Mouse (Mus musculus) R1 (cell line): ENCODE results near the gene Adam19.

Experiments used
- DNase-seq: peaks from one replicate; pipeline ENCODE4 v3.0.0-alpha.2; 2018; ENCODE audit warnings: low read depth, low spot score

The Adam19 gene

GRCm38 (mm10) chr11:46054911-46055895 lies 589 bp upstream of the Adam19 start:
- peak; percentile 59 for DNase-seq

GRCm38 (mm10) chr11:46056770-46057411 lies 1.1 kb downstream of the Adam19 start:
- DNase-seq = peak; percentile 47

DNA sequence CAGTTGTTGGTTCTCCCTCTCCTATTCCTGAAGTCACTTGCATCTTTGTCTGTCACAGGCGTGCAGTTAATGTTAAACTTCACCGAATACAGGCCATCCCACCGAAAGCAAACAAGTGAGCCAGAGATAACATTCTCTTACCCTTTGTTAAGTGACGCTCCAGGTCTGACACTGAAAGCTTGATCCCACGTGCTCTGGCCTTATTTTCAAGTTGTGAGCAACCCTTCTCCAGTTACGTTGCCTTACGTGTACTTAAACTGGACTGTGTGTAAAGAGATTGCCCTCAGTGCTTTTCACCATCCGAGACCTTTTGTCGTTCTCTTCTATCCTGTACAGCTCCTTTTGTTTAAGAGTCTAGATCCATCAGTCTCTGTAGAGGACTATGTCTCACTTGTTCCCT lies 2.2 kb downstream of the Adam19 start:
- no peak for DNase-seq

GRCm38 (mm10) chr11:46058916-46059315 lies 3.1 kb downstream of the Adam19 start:
- no peak for DNase-seq

DNA sequence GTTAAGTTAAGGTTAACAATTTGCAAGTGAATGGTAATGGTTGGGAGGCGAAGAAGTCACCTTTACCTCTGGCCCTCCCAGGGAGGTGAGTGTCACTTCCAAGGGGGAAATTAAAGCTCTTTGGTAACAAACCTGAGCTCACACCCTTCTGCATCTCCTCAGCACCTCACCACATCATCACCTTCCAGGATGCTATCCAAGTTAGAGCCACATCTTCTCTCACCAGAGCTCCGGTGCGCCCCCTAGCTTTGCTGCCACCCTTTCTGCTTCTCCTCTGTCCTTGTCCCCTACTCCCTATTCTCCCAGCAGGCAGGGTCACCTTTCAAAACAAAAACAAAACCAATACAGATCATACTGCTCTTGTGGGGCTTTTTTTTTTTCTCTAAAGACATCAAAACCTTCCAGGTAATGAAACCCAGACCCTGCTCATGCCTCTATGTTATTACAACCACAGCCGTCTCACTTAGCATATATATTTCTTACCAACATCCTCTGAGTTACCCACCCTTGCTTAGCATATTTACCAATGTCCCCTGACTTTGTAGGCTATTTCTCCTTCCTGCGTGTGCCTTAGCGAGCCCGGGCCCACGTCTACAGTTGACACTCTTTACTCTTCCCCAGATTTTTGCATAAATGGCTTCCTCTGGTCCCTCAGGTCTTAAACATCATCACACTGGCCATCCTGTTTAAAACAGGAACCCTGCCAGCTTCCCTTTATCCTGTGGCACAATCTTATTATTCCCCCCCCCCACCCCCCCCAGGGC lies 4.3 kb downstream of the Adam19 start:
- peak; percentile 55 for DNase-seq

- DNase-seq = no peak
Observed at GRCm38 (mm10) chr11:46060651-46061020, 4.8 kb downstream of the Adam19 start.

- DNase-seq = no peak
Observed at GRCm38 (mm10) chr11:46061776-46062445, 6.1 kb downstream of the Adam19 start.

GRCm38 (mm10) chr11:46062569-46062968 lies 6.8 kb downstream of the Adam19 start:
- no peak for DNase-seq

DNA sequence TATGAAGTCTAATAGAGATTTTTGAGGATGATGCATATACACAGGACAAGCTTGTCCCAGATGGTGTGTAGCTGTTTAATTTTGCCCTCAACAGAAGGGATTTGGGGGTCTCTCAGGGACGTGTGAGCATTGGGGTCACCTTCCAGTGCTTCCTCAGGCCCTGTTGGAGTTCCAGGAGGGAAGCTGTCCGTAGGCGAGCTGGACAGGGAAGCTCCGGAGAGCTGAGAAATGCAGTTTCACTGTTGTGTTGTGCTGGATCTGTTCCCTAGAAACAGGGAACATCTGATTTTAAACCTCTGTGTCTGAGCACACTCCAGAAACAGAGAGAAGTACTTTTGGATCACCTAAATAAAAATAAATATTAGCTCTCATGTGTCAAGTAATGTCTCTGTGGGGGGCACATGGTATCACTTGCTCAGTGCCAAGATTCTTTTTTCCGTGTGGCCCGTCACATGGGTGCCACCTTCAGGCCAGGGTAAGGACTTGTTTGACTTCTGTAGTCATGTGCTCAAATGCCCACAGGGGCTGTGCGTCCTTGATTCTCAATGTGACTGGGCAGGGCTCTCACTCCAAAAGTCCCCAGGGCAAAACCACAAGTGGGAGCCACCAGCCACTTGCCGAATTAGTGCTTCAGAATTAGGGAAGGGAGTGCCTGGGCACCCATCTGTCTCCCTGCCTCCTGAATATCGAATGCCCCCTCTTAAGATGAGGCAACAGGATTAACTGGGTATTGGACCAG lies 7.4 kb downstream of the Adam19 start:
- DNase-seq = peak; percentile 34

GRCm38 (mm10) chr11:46064767-46065166 lies 9.0 kb downstream of the Adam19 start:
- DNase-seq = no peak

GRCm38 (mm10) chr11:46065201-46066011 lies 9.6 kb downstream of the Adam19 start:
- peak; percentile 50 for DNase-seq

GRCm38 (mm10) chr11:46067371-46068060 lies 11.7 kb downstream of the Adam19 start:
- peak; percentile 81 for DNase-seq

- DNase-seq = peak; percentile 97
Observed at GRCm38 (mm10) chr11:46068756-46069407, 13.1 kb downstream of the Adam19 start.

DNA sequence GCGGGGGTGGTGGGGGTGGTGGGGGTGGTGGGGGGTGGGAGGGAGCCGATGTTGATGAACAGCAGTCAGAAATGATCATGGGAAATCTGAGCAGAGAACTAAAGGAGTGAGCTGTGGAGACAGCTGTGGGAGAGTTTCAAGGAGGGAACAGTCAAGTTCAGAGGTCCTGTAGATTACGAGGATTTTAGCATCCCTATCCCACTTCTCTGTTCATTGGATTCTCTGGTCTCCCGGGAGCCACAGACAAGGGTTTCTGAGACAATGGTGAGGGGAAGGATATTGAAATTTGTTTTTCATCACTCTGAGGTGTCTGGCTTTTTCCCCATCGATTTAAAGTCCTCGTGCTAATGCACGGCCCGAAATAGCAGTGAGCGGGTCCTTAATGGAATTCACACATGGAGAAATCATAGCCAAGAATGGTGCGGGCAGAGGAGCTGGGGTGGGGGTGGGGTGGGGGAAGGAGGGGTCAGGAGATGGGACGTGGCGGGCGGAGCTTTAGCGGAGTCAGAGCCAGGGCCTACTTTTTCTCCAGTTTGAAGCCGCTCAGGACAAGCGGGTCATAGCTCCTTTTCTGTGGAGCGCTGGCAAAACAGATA lies 13.7 kb downstream of the Adam19 start:
- DNase-seq = peak; percentile 73

DNA sequence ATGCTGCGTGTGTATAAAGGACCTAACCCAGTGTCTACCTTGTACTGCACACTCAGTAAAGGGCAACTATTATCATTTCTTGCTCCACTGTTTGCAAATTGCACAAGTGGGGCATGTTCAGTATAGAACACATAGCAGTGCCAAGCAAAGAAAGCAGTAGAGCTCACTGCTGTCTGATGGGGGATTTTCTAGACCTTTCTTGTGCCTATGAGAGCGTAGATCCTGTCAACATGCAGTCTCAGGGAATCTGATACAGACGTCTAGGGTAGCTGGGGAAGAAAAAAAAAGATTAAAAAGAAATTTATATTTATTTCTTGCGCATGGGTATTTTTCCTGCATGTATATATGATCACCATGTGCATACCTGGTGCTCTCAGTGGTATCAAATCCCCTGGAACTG lies 14.4 kb downstream of the Adam19 start:
- DNase-seq = no peak

- DNase-seq = peak; percentile 46
Observed at GRCm38 (mm10) chr11:46070789-46071188, 15.0 kb downstream of the Adam19 start.

DNA sequence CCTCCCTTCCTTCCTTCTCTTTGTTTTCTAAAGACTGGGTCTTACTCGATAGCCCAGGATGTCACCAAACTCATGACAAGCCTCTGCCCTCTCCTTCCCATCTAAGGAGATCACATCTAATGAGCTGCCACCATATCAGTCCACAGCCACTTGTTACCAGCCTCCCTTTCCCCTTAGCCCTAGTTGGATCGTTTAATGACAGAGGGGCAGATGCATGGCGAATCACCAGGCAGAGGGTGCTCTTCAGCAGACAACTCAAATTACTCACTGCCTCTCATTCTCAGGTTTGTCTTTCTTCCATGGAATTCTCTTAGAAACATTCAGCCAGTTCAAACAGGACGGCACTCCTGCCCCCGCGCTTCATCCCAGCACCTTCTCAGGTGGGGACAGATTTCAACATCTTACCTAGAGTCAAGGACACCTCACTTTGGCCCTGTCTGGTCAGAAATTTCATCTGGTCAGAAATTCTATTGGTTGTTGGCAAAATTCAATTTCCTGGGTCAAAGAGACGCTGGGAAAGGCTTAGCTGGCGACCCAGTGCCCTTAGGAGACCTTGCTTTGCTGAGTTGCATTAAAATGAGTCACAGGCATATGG lies 16.8 kb downstream of the Adam19 start:
- no peak for DNase-seq
